Mouse (Mus musculus) splenic B cell, adult 2 months (primary cell): Measurements from ENCODE around the gene Fgf13.

ENCODE experiments used
- DNase-seq: peaks from one replicate; pipeline ENCODE4 v3.0.0-alpha.2; 2011; ENCODE audit warnings: low read depth, low spot score
- H3K27me3 ChIP-seq: 2 replicates; pipeline ENCODE4 v1.6.1; 2012; ENCODE audit warnings: mild to moderate bottlenecking, low read length, moderate library complexity, mixed read lengths; ENCODE audit not compliant: control insufficient read depth, poor library complexity, insufficient read depth, severe bottlenecking
- H3K36me3 ChIP-seq: 2 replicates; pipeline ENCODE4 v1.6.1; 2012; ENCODE audit warnings: mild to moderate bottlenecking, low read length, moderate library complexity, mixed read lengths; ENCODE audit not compliant: control insufficient read depth, poor library complexity, insufficient read depth, severe bottlenecking

Gene Fgf13

GRCm38 (mm10) chrX:59134166-59134861, 433.6 kb downstream of the Fgf13 start:
- no peaks in the 10 kb centered on the region for H3K36me3 ChIP-seq
- peak; percentile 5 for DNase-seq

GRCm38 (mm10) chrX:59133834-59134165, 434.1 kb downstream of the Fgf13 start:
- DNase-seq: no peak
- Histone ChIP-seq H3K36me3 (no peaks in the 10 kb centered on the region), H3K27me3 (no peaks in the 10 kb centered on the region)

More at GRCm38 (mm10) chrX:59134166-59134861, 433.6 kb downstream of the Fgf13 start:
- no peaks in the 10 kb centered on the region for H3K27me3 ChIP-seq

DNA sequence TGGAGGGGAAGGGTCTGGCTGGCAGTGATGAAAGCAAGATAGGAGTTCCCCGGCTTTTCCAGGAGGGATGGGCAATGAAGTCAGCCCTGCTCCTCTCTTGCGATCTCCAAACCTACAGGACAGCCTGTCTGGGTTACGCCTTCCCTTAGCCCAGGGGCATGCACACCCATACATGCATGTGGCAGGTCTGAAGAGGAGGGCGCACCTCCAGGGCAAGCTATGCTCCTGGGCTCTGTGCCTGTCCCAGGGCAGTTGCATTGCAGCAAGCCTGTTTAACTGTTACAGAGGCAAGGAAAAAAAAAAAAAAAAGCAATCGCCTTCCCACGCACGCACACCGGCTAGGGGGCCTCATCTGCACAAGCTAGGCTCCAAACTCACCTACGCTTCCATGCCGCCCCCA, 434.5 kb downstream of the Fgf13 start:
- H3K36me3 ChIP-seq: no peaks in the 10 kb centered on the region
- no peaks in the 10 kb centered on the region for H3K27me3 ChIP-seq
- DNase-seq: peak; percentile 1

- DNase-seq: no peak
- Histone ChIP-seq H3K27me3 (no peaks in the 10 kb centered on the region), H3K36me3 (no peaks in the 10 kb centered on the region)
Measured at GRCm38 (mm10) chrX:59126637-59127036, 441.2 kb downstream of the Fgf13 start.

GRCm38 (mm10) chrX:59113187-59113586, 454.7 kb downstream of the Fgf13 start:
- H3K36me3 ChIP-seq: no peaks in the 10 kb centered on the region
- no peak for DNase-seq
- H3K27me3 ChIP-seq: no peaks in the 10 kb centered on the region

GRCm38 (mm10) chrX:59085928-59086327, 481.9 kb downstream of the Fgf13 start:
- no peaks in the 10 kb centered on the region for H3K27me3 ChIP-seq
- DNase-seq: no peak
- H3K36me3 ChIP-seq: no peaks in the 10 kb centered on the region

DNA sequence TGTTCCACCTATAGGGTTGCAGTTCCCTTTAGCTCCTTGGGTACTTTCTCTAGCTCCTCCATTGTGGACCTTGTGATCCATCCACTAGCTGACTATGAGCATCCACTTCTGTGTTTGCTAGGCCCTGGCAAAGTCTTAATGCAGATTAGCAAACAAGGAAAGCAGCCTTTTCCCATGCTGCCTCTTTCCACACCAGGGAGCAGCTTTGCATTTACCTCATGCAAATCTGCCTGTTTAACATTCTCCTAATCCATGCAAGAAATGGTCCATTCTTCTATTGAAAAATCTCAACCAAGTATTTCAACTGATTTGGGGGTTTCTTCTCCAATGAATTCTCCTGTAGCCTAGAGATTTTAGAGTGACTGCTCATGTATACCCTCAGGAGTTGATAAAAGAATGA, 487.4 kb downstream of the Fgf13 start:
- H3K36me3 ChIP-seq: no peaks in the 10 kb centered on the region
- no peaks in the 10 kb centered on the region for H3K27me3 ChIP-seq
- DNase-seq: no peak

GRCm38 (mm10) chrX:59072083-59072482, 495.8 kb downstream of the Fgf13 start:
- Histone ChIP-seq H3K27me3 (no peaks in the 10 kb centered on the region), H3K36me3 (no peaks in the 10 kb centered on the region)
- no peak for DNase-seq

GRCm38 (mm10) chrX:59063157-59063556, 504.7 kb downstream of the Fgf13 start:
- DNase-seq: no peak
- Histone ChIP-seq H3K27me3 (no peaks in the 10 kb centered on the region), H3K36me3 (no peaks in the 10 kb centered on the region)

DNA sequence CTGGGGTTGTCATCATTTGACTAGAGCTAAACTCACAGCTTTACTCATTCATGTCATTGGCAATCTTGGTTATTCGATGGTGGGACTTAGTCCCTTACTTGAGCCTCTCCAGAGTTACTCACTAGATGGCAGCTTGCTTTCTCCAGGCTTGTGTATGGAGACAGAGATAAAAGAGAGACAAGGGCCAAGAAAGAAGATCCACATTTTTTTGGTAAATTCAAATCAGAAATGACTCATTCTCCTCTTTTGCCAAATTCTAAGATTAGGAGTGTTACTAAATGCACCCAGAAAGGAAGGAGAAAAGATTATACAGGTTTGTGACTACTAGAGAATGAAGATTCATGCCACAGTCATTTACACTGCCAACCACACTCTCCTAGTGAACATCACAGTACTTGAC, 532.9 kb downstream of the Fgf13 start:
- DNase-seq: no peak
- Histone ChIP-seq H3K36me3 (no peaks in the 10 kb centered on the region), H3K27me3 (no peaks in the 10 kb centered on the region)
